10 mouse cellular contexts compared by ENCODE assay signal in the genomic region with DNA sequence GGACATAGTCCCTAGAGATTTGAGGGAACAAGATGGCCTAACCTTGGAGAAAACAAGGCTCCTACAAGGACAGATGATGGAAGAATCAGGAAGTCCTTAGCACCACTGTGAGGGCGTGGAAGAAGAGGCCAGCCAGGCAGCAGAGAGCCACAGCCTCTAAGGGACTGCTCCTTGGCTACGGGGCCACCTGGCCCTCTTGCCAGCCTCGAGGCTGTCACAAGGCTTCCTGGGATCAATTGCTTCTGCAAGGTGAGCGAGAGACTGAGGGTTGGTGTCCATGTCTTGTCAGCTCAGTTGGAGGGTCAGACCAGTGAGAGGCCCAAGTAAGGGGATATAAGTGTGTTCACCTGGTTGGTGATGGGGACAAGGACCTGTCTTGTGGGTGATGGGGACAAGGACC.
"Had no signal": no experiment of that assay in that cellular context is flagged by ENCODE, and none has a peak within 500 bp of the region (broad histone marks: within the 10 kb centered on the region; RNA-seq: fewer than 3 reads in every experiment).

No protein-coding gene starts in this region.

- H3K36me3 ChIP-seq: liver, embryonic 13.5 days had no signal

- H3K4me2 ChIP-seq: liver, embryonic 13.5 days; midbrain, embryonic 11.5 days had no signal

- H3K9me3 ChIP-seq: liver, embryonic 13.5 days had no signal

- H3K27ac ChIP-seq: layer of hippocampus, adult 2 months; liver, embryonic 13.5 days had no signal

- H3K9ac ChIP-seq: liver, embryonic 13.5 days had no signal

- H3K4me3 ChIP-seq: layer of hippocampus, adult 2 months; liver, embryonic 13.5 days had no signal

- H3K27me3 ChIP-seq: liver, embryonic 13.5 days had no signal

- H3K4me1 ChIP-seq: liver, embryonic 13.5 days had no signal

- DNase-seq: layer of hippocampus, adult 9-11 months; liver, embryonic 13.5 days; lung, adult 2 months; lung, postnatal 14 days; lung, postnatal 4 days; midbrain, embryonic 14.5 days; thymus, adult 18-20 months; thymus, postnatal 36 days had no signal
